Mouse (Mus musculus) lung, postnatal 0 days (tissue): Measurements from ENCODE around the gene Ccdc88b.

ENCODE experiments used
- CTCF ChIP-seq: IDR thresholded peaks from 2 replicates; pipeline ENCODE4 v1.5.1; 2016; ENCODE audit warnings: antibody characterized with exemption, mild to moderate bottlenecking
- EP300 ChIP-seq: IDR thresholded peaks from 2 replicates; pipeline ENCODE4 v1.6.1; 2016; ENCODE audit warnings: antibody characterized with exemption, mild to moderate bottlenecking, control low read depth

GRCm38 (mm10) chr19:6846050-6846449 is 12.0 kb downstream of the Ccdc88b start:
- no peak for TF ChIP-seq CTCF
- no peak for TF ChIP-seq EP300
